Mouse (Mus musculus) lung, postnatal 25 days (tissue): ENCODE data around the gene 4933430I17Rik.
"Not testable (repeated sequence)": the region's sequence is repeated elsewhere in the genome, so short reads cannot be mapped to it uniquely, and the experiment has no call there.

Source experiments
- DNase-seq: peaks from one replicate; pipeline ENCODE4 v3.0.0; 2022; ENCODE audit warnings: low spot score

The 4933430I17Rik gene

DNA sequence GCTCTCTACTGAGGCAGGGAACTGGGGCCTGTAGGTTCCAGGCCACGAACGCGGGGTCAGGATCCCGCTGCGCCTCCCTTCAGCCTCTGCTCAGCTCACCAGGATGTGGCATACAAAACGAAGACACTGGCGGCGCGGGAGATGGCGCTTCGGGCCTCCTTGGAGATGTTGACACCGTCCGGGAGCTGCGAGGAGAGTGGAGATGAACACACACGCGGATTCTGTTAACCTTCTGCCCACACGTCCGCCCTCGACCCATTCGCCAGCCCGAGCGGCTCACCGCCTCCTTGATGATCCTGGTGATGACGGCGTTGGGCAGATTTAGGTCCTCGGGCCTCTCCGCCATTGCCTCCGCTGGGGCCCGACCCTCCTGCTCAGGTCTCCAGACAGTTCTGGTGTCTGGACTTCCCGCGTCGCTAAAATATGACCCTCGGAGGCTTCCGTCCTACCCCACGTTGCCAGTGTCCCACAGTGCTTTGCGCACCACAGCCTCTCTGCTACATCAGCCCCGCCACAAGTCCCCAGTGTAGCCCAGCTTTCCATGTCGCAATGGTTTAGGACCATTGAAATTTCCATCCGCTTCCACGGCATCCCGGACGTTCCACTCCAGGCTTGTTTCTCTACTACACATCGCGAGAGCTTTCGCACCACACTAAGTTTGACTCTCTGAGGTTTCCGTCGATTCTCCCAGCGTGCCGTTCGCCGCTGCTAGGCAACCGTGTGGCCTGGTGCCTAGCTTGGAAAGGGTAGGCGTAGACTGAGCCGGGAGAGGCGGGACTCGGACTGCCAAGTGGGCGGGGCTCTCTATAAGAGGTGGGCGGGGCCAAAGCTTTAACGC, at the start of gene 4933430I17Rik, which contains the start of gene Pole3:
Gene 4933430I17Rik (plus strand): TSS at position 719 of the 838 bp plus-strand sequence.
Gene Pole3 (minus strand): TSS at position 418 of the 838 bp plus-strand sequence.
- peak; percentile 97 for DNase-seq

GRCm38 (mm10) chr4:62475793-62476192, 49.4 kb upstream of the 4933430I17Rik start:
- no peak for DNase-seq

DNA sequence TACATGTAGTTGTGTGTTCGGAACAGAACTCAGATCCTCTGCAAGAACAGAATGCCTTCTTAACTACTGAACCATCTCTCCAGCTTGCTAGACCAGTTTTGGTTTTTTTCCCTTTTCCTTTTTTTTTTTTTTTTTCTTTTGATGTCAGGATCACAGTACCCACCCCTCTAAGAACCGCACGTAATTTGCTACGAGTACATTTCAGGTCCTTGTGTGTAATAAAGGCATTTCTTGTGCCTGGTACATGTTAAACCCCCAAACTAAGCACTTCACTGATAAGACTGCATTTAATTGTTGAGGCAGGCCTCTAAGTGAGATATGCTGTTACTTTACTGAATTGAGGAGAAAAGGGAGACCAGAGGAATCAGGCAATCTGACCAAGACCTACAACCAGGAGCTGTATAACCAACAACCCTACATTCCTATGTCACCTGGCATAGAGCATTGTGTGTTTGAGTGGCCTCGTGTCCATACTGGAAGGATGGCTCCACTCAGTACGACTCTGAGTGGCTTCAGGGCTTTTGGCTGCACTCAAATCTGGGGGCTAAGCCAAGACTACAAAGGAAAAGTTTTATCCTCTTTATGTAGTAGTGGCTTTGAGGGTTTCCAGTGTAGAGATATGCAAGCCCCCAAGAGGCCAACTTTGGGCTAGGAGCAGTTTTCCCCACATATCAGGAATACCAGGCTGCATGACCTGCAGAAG, 47.5 kb upstream of the 4933430I17Rik start:
- DNase-seq: no peak

- not testable (repeated sequence) for DNase-seq
These were observed 45.6 kb upstream of the 4933430I17Rik start for GRCm38 (mm10) chr4:62479593-62479936.

DNA sequence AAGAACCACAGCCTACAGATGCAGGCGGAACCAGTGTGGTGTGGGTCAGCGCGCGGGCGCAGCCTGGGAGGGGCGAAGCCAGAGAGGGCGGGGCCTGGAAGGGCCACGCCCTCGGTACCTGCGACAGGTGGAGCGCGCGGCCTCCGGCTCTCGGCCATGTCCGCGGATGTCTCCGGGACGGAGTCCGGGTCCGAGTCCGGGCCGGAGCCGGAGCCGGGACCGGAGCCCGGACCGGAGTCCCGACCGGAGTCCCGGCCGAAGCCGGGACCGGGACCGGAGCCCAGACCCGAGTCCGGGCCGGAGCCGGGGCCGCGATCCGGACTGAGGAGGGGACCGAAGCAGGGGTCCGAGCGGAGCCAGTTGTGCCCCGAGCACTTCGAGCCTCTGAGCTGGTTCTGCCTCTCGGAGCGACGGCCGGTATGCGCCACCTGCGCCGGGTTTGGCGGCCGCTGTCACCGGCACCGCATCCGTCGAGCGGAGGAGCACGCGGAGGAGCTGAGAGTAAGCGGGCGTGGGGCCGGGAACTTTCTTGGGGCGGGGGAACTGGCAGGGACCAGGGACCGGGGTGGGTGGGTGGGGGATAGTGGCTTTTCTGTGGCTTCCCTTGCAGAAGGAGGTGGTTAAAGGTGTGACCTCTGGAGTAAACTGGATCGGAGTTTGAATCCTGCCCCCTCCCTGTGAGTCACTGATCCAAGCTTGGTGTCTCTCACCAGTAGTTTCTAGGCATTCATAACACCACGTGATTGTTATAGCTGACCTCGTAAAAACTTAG, 45.0 kb upstream of the 4933430I17Rik start, which contains the start of gene Bspry:
Gene Bspry (plus strand): TSS at position 117 of the 772 bp plus-strand sequence.
- DNase-seq: peak; percentile 63

DNA sequence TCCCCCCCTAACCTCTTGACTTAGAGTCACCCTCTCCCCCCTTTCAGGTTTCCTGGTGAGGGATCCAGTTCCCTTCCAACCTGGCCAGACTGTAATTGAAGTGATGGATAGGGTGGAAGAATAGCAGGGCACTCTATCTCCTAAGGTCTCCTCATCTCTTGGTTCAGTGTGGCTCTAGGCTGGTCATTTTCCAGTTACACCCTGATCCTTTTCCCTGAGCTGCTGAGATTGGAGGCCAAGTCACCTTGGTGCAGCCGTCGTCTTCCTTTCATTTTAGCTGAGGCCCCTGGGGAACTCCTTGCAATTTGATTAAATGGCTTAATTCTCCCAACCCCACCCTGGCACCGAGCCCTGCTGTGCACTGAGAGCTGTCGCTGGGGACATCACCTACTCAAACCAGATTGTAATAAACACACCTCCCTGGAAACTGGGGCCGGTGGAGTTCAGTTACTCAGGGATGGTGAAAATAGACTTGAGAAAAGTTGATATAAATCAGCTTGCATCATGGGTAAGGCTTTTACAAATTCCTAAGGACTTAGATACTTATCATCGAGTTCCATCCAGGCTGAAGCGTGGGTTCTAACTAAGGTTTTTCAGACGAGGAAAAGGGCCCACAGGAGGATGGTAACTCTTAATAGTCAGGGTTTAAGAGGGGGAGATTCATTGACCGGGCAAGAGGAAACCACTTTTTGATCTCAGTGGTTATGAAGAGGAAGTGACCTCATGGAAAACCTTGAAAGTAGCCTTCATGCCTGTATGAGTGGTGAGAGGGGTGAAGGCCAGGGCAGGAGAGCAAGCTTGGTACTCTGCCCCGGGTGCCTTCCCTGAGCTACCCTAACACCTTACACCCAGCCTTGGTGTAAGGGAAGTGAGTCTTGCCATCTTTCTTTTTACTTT, 44.2 kb upstream of the 4933430I17Rik start:
- no peak for DNase-seq

DNA sequence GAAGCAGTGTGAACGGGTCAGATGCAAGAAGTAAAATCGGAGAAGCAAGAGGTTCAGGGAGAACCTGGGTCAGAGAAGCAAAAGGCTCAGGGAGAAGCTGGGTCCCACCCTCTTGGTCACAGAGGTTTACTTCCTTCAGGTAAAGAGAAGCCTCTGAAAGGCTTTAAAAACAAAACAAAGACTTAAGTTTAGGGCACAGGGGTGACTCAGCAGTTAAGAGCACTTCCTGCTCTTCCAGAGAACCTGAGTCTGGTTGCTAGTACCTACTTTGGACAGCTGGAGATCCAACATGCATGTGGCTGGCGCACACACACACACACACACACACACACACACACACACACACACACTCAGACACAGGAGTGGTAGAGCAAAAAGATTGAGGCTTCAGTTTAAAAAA, 40.2 kb upstream of the 4933430I17Rik start:
- no peak for DNase-seq

- DNase-seq: peak; percentile 65
These were observed 39.6 kb upstream of the 4933430I17Rik start for GRCm38 (mm10) chr4:62485450-62486161.

- DNase-seq: peak; percentile 81
These were observed 38.9 kb upstream of the 4933430I17Rik start for GRCm38 (mm10) chr4:62486162-62486696.

DNA sequence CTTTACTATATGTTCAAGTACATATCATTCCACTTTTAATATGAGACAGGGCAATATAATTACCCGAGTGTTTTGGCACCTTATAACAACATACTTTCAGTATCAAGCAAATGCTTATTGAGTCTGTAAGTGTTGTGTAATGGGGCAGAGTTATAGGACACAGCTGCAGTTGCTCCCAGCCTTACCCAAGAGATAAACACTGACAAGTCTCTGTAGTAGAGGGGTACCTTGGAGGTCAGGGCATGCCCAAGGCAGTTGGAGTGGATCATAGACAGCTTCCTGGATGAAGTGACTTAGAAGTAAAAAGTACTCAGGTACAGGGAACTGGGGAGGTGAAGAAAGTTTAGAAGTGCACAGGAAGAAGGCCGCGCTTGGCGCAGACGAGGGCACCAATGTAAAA, 38.0 kb upstream of the 4933430I17Rik start:
- no peak for DNase-seq

DNA sequence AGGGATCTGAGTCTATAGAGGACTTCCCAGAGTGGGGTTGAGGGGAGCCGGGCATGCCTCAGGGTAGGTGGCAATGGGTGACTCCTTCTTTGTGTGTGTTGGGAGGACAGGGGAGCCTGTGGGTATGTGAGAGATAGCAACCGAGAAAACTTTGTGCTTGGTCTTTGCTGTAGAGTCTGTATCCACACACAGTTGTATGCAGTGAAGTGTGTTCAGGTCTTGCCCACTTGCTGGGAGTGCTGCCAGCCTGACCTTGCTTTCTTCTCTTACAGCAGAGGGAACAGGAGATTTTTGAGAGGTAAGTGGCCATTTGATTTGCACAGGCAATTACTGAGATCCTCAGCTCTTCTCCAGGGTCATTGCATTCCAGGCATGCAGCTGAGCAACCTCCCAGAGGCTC, 37.3 kb upstream of the 4933430I17Rik start:
- no peak for DNase-seq

DNA sequence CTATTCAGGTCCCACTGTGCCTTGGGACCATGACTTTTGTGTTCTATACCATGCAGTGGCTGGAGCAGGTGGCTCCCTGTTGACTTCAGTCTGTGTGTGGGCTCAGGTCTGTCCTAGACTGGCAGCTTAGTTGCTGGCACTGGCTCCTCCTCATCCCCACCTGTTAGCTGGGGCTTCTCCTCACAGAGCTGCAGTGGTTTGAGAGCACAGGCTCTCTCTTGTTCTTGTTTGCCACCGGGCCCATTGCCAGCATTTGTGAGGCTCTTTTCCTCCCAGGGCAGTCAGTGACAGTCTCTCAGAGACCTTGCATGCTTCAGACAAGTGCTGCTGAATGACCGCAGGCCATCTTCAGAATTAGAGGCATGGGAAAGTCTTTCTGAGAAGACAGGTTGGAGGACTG, 32.5 kb upstream of the 4933430I17Rik start:
- no peak for DNase-seq

DNA sequence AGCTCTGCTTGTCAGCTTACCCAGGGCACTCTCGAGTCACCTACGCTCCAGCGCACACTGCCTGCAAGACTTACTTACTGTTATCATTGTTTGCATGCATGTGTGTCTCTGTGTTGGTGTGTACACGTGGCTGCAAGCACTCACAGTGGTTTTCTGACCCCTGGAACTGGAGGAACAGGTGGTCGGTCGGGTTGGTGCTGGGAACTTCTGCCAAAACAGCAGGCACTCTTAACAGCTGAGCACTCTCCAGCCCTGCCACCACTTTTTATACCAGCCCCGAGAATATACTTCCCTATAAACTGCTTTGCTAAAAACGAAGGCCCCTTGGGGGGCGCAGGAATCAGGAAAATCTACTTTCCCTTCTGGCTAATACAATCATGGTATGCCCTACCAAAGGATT, 30.9 kb upstream of the 4933430I17Rik start:
- no peak for DNase-seq

DNA sequence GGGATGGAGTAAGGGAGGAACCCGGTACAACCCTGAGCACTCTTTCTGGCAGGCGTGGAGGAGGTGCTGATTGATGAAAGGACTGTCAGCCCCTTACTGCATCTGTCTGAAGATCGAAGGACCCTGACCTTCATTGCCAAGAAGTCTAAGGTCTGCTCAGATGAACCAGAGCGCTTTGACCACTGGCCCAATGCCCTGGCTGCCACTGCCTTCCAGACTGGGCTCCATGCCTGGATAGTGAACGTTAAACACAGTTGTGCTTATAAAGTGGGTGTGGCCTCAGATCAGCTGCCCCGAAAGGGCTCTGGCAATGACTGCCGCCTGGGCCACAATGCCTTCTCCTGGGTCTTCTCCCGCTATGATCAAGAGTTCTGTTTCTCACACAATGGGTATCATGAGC, 29.2 kb upstream of the 4933430I17Rik start:
- DNase-seq: peak; percentile 64

DNA sequence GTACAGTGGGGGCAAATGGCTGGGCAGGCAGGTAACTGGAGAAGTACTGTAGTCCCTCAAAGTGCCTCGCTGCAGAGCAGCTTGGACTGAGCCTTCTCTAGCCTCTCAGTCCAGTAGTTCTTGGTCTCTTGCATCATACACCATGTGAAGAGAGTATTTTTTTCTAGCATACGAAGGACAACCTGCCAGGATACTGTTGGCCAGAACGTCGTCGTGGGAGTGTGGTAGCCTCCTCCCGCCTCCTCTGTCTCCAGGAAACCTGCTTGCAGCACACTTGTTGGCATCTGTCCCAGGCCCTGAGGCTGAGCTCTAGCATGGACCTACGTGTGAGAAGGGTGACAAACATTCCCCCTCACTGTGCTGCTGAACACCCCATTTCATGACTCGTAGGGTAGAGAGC, 28.4 kb upstream of the 4933430I17Rik start:
- DNase-seq: peak; percentile 83

DNA sequence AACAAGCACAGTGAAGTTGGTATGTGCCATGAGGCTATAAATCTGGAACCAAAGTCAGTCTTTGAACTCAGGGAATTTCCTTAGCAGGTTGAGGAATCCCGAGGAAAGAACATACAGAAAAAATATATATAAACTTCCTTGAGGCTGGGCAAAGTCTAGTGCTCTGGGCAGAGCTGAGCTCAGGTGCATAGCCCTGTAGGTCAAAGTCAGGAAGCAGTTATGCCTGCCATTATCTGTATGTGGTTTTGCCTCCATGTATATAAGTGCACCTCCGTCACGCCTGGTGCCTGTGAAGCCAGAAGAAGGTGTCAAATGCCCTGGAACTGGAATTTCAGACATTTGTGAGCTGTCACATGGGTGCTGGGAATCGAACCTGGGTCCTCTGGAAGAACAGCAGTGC, 24.4 kb upstream of the 4933430I17Rik start:
- no peak for DNase-seq

DNA sequence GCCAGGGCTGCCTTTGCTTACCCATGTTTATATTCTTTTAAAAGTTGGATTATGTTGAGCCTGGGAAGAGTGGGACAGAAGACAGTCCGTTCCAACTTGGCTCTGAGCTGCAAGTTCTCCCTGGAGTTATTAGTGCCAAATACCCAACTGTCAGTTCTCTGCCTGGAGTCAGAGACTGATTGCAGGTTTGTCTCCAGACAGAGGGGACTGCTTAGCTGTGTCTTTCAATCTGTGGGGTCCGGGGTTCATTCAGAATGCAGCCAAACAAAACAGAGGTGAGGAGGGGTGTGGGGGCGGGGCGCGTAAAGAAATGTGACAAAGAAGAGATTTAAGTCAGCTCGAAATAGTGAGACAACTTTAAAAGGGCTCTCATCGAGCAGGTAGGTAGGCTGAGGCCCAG, 23.6 kb upstream of the 4933430I17Rik start:
- DNase-seq: no peak

DNA sequence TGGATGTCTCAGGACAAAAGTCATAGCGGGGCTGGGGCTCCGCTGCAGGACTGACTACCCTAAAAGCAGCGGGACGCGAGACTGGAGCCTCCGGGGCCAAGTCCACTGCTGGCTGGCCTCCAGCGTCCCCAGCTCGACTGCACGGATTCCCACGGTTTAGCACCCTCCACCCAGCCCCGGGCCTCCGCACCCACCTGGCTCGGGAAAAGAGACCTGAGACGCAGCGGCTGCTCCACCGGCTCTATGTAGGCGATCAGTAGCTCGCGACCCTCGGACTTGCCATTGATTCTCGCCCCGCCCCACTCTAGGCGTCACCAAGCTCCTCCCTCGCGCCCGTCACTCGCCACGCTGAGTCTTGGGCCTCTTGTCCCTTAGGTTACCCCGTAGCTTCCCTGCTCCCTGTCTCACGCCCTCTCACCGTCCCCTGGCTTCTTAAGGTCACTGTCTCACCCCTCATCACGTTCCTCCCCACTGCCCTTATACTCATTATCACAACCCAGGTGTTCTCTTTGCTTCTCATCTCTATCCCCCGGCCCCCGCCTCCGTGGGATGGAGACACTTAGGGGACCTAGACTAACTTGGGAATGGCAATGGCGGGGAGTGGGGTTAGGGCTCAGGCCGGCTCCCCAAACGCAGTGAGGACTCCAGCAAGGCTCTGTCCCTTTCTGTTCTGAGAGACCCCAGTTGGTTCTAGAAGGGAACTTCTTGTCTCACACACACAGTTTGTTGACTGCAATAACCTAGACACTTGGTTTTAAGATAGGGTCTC, 23.0 kb upstream of the 4933430I17Rik start:
- peak; percentile 92 for DNase-seq

- DNase-seq: no peak
These were observed 22.2 kb upstream of the 4933430I17Rik start for GRCm38 (mm10) chr4:62502969-62503368.
